8 mouse cellular contexts compared by ENCODE assay signal in the genomic region with DNA sequence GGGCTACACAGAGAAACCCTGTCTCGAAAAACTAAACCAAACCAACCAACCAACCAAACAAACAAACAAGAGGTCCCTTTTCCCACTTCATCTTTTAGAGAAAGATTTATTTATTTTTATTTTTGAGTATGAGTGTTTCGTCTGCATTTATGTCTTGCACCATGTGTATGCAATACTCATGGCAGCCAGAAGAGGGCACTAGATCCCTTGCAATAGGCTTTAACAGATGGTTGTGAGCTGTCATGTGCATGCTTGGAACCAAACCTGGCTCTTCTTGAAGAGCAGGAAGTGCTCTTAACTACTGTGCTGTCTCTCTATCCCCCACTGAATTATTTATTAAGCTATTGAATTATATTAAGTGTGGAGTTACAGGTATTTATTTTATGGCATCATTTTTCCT. TPM values are rescaled to one million over a fixed set of nuclear protein-coding genes. Genes with fewer than 3 reads are reported as not detected.
DNase-seq lines count a peak whose midpoint lies in the region; ATAC-seq and TF ChIP-seq lines count a peak whose summit lies in the region.
"Had no signal": no experiment of that assay in that cellular context is flagged by ENCODE, and none has a peak within 500 bp of the region (broad histone marks: within the 10 kb centered on the region; RNA-seq: fewer than 3 reads in every experiment).

No protein-coding gene starts in this region.

- H3K9ac ChIP-seq in kidney, embryonic 15.5 days: no peak overlapping the region
- no peak overlapping the region for H3K9ac ChIP-seq in ES-Bruce4 (ENCODE audit: low read depth, poor library complexity, severe bottlenecking)

- no peaks in the 10 kb centered on the region for H3K27me3 ChIP-seq in kidney, embryonic 15.5 days
- H3K27me3 ChIP-seq in ES-Bruce4 (ENCODE audit: control insufficient read depth, insufficient read depth, low read length, poor library complexity, severe bottlenecking): no peaks in the 10 kb centered on the region

- TF ChIP-seq CTCF in ES-Bruce4 (IDR thresholded peaks at IDR 0.05; ENCODE audit: low read depth, low read length): peak; percentile 13

- no peak for TF ChIP-seq EP300 in ES-Bruce4 (IDR thresholded peaks at IDR 0.05; ENCODE audit: insufficient read depth, low read depth, low read length)

- no peaks in the 10 kb centered on the region for H3K4me1 ChIP-seq in kidney, embryonic 15.5 days
- H3K4me1 ChIP-seq in ES-Bruce4 (ENCODE audit: control insufficient read depth, insufficient read depth, low read length): no peaks in the 10 kb centered on the region

- H3K4me3 ChIP-seq in kidney, embryonic 15.5 days (replicated peaks): no peak overlapping the region
- H3K4me3 ChIP-seq in ES-Bruce4 (ENCODE audit: low read depth, low read length): no peak overlapping the region

- peak; percentile 28 to 29 for DNase-seq in kidney, postnatal 4 days
- peak; percentile 40 for DNase-seq in c-Kit-negative CD71-positive TER-119-positive erythroid progenitor cells, embryonic 14.5 days (ENCODE audit: low read depth, low spot score)
- DNase-seq in gastrocnemius, postnatal 25 days: no peak
- DNase-seq in ovary, postnatal 10 days (ENCODE audit: low spot score): no peak

- WGBS in kidney, embryonic 15.5 days: 95% methylated on average over 2 of the region's 2 CpGs

- TF ChIP-seq POLR2A in ES-Bruce4 (IDR thresholded peaks at IDR 0.05; ENCODE audit: insufficient read depth, low read length): no peak

- H3K9me3 ChIP-seq in kidney, embryonic 15.5 days (replicated peaks): no peaks in the 10 kb centered on the region
- no peaks in the 10 kb centered on the region for H3K9me3 ChIP-seq in ES-Bruce4 (replicated peaks; ENCODE audit: control insufficient read depth, insufficient read depth, low read length, poor library complexity, severe bottlenecking)

- H3K27ac ChIP-seq in kidney, embryonic 15.5 days: no peak overlapping the region
- no peak overlapping the region for H3K27ac ChIP-seq in ES-Bruce4 (ENCODE audit: insufficient read depth, low read length)
- H3K27ac ChIP-seq: macrophage had no signal

- no peak for ATAC-seq in kidney, embryonic 15.5 days (replicated peaks; ENCODE audit: low FRiP score)
- ATAC-seq in neutrophil, adult 5-6 weeks (ENCODE audit: extremely low read depth, insufficient number of reproducible peaks, low FRiP score, poor library complexity, severe bottlenecking): peak; percentile 63; the same call in 1 of the 2 replicates

- no peak overlapping the region for H3K4me2 ChIP-seq in kidney, embryonic 15.5 days

- H3K36me3 ChIP-seq in kidney, embryonic 15.5 days: no peaks in the 10 kb centered on the region
- H3K36me3 ChIP-seq in ES-Bruce4 (ENCODE audit: control insufficient read depth, insufficient read depth, low read length, poor library complexity, severe bottlenecking): no peaks in the 10 kb centered on the region

RNA-seq across cellular contexts. Expression of a gene that starts 14.3 kb away (rescaled TPM):
- polyA plus RNA-seq in kidney, embryonic 15.5 days (2015; fragmentation: Nextera tagmentation; extraction: Ambion mirVana): not detected in 2 replicates
- not detected in 2 replicates for polyA plus RNA-seq in ES-Bruce4 (2011; ENCODE audit: insufficient read depth, insufficient read length, low read depth, missing spikeins)
- not detected in 2 replicates for total RNA-seq in neutrophil, adult 5-6 weeks (2017)
- total RNA-seq in gastrocnemius, postnatal 25 days (2021): not detected
- polyA plus RNA-seq: macrophage had no signal

RNA-seq across cellular contexts. Expression of a gene that starts 25.4 kb away (rescaled TPM):
- polyA plus RNA-seq in kidney, embryonic 15.5 days (2015; fragmentation: Nextera tagmentation; extraction: Ambion mirVana): 151 and 159 TPM in 2 replicates
- 87.8 and 89.0 TPM in 2 replicates for polyA plus RNA-seq in ES-Bruce4 (2011; ENCODE audit: insufficient read depth, insufficient read length, low read depth, missing spikeins)
- total RNA-seq in neutrophil, adult 5-6 weeks (2017): 80.3 and 86.6 TPM in 2 replicates
- total RNA-seq in gastrocnemius, postnatal 25 days (2021): 10 to 100 TPM; 34.6 to 37.0 TPM

Comparison
In these comparisons a context has a peak if more than half of its experiments do, and no peak if none do; other contexts are left out.
1. DNase-seq: peak in kidney, postnatal 4 days (2 of 2) and c-Kit-negative CD71-positive TER-119-positive erythroid progenitor cells, embryonic 14.5 days (single experiment); none in gastrocnemius, postnatal 25 days (single experiment) and ovary, postnatal 10 days (single experiment).